Mouse (Mus musculus) cerebral cortex, adult 2 months (tissue): ENCODE results near the gene Igfbp2.

ENCODE experiments used
- WGBS: fragments of 180-500 bp; shearing (Covaris S2); methylation state at CpG from one replicate; pipeline ENCODE4 v1.1.7; 2018; 5-methylcytosine and 5-hydroxymethylcytosine counted together

The Igfbp2 gene

DNA sequence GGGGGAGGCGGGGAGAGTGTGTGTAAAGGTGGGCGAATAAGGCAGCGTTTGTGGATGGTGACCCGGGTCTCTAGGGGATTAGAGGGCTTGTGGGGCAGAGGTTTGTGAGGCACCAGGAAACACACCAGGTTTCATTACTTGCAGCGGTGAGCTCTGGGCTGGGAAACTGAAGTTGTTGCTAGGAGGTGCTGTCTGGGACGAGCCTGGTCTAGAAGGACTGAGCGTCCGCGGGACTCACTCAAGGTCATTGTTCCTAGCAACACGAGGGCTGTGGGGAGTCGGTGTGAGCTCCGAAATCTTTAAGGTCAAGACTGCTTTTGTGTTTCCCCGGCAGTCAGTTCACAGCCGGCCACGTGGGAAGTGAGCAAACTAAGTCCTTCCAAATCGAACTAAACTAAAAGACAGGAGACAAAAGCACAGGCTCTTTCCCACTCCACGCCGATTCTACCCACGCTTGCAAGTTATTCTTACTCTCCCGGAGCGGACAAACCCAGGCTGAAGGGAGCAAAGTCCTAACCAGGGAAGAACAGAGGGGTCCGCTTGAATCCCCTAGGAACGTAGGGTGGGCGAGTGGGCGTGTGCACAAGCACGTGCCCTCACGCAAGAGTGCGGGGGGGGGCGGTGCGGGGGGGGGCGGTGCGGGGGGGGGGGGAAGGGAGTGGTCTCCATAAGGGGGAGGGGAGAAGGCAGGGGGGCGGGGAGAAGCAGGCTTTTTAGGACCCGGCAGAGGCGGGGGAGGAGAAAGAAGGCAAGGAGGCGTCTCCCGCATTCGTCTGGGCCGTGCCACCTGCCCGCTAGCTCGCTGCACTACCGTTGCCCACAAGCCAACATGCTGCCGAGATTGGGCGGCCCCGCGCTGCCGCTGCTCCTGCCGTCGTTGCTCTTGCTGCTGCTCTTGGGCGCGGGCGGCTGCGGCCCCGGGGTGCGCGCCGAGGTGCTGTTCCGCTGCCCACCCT is at the start of gene Igfbp2:
TSS of gene Igfbp2 (plus strand) at position 753 of the 956 bp plus-strand sequence.
- WGBS, result 7% methylated on average over 52 of the region's 58 CpGs

DNA sequence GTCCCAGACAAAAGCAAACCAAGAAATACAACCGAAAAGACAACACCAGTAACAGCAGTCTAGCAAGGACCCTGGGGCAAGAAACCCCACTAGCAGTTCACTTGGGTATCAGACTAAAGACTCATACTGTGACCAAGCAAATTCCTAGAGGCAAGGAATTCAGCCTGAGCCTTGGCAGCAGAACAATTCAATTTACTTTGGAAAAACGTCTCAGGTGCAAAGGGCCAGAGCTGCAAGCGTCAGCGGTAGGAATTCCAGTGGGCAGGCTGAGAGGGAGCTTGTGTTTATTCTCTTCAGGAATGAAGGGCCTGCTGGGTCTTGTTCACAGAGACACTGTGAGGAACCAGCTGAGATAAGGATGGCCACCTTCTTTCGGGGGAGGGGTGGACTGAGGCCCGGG is 45.5 kb upstream of the Igfbp2 start:
- 59% methylated on average over 6 of the region's 6 CpGs for WGBS

GRCm38 (mm10) chr1:72780720-72781119 is 43.6 kb upstream of the Igfbp2 start:
- WGBS, result 68% methylated on average over 7 of the region's 7 CpGs

DNA sequence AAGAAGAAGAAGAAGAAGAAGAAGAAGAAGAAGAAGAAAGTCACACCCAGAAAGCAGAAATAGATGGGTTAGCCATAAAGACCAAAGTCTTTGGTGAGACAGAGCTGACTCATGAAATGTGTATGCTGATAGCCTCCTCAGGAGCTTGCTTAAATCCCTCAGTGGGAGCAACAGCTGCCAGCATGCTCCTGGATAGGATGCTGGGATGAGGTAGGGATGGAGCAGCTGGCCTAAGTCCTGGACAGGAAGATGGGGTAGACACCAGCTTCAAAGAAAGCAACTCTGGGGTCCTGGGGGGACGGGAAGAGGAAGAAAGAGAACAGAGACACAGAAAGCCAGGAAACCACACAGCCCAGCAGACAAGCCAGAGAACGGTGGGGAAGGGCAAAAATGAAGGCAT is 41.0 kb upstream of the Igfbp2 start:
- WGBS, result 68% methylated on average over 2 of the region's 2 CpGs

- WGBS, result 61% methylated on average over 7 of the region's 7 CpGs
These were observed 40.3 kb upstream of the Igfbp2 start for GRCm38 (mm10) chr1:72784018-72784417.

DNA sequence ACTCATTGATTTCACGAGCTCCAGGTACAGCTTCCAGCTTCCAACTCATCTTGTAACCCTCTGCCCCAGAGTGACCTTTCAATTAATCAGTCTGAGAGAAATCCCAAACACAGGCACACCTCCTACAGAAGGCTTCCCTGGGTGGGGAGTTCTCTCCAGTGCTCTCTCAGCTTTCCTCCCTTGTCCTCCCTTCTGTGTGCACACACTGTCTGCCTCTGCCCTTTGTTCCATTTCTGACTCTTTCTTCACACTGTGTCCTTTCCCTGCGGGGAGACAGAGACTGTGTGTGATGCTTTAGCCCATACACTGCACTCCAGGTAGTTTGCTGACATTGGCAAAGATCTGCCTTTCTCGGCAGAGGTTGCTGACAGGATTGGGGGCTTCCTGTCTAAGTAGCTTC is 33.6 kb upstream of the Igfbp2 start:
- WGBS, result 60% methylated on average over 3 of the region's 3 CpGs

DNA sequence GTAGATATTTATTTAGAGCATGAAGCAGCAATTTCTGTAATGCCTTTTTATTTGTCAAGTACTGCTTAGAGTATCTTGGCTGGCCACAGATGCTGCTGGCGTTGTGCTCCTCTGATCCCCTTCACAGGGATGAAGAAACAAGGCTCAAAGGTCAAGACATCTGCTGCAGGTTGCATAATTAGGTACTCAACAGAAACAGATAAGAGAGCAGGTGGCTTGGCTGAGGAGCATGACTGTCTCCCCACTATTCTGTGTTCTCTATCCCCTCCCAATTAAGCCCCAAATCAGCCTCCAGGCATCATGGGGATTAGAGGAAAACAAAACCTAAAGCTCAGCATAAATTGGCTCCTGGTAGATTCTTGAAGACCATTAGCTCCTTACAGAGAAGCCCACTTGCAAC is 32.0 kb upstream of the Igfbp2 start:
- WGBS, result 70% methylated on average over 1 of the region's 1 CpGs

DNA sequence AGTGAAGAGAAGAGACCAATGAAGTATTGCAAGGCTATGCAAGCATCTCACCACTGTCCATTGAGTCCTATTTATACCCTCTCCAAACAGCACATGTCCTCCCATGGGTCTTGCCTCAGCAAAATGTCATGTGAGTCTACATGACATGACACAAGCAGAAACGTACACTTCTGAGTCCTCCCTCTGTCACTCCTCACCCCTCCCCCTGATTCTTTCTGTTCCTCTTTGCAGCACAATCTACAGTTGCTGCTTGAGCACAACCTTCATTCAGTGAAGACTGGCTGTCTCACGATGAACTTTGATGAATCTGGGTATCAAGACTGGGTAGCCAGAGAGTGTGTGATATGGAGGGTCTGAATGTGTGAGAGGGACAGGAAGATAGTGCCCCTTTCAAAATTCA is 28.2 kb upstream of the Igfbp2 start:
- 88% methylated on average over 2 of the region's 2 CpGs for WGBS

DNA sequence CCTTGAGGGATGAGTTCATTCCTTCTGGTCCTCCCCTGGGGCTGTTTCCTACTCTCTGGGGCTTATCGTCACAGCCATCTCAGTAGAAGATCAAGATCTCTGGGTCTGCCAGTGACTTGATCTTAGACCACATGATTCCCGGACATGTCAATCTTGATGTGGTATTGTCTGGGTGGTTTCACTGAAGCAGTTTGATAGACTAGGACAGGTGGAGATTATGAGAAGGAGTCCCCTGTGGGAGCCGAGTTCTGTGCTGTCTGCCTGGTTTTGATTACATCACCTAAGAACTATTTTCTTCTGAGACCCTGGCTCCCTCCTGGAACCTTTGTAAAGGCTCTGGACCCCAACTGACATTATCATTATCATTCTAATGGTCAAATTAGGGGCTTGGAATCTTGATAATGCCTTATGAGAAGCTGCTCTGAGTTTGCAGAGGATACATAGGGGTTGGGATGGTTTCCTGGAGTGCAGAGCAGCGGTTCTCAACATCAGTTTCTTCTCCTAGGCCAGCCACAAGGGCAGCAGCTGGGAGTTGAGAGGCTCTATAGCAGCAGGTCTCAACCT is 27.1 kb upstream of the Igfbp2 start:
- 82% methylated on average over 4 of the region's 4 CpGs for WGBS

DNA sequence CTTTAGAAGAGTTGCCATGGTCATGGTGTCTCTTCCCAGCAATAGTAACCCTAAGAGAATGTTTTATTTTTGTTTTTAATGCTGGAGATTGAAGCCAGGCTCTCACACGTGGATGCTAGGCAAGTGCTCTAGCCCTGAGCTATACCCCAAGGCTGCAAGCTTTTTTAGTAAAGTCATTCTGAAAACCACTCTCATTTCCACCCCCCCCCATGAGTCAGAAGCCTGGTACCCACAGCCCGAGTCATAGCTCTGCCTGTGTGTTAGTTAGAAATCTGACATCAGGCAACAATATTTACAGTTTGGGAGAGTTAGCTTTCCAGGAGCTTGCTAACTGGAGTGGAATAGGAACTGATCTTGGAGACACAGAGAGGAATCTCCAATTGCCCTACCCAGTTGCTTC is 25.9 kb upstream of the Igfbp2 start:
- WGBS, result 37% methylated on average over 2 of the region's 2 CpGs

DNA sequence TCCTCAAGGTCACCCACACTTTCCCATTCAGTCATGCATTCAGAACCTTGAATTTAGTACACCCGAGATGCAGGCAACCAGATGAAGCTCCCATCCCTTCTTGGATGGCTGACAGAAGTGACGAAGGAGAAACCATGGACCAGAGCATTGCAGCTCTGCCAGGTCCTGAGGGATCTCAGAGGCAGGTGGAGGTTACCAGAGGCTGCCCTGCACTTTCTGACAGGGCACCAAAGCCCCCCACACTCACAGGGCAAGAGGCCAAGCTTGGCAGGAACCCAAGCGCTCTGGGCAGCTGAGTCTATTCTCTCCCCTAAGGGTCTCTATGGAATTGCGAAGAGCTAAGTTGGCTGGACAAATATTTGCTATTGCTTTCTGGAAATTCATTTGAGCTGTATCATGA is 20.3 kb upstream of the Igfbp2 start:
- WGBS, result 55% methylated on average over 4 of the region's 4 CpGs

- 66% methylated on average over 8 of the region's 8 CpGs for WGBS
These were observed 19.3 kb upstream of the Igfbp2 start for GRCm38 (mm10) chr1:72805037-72805436.

DNA sequence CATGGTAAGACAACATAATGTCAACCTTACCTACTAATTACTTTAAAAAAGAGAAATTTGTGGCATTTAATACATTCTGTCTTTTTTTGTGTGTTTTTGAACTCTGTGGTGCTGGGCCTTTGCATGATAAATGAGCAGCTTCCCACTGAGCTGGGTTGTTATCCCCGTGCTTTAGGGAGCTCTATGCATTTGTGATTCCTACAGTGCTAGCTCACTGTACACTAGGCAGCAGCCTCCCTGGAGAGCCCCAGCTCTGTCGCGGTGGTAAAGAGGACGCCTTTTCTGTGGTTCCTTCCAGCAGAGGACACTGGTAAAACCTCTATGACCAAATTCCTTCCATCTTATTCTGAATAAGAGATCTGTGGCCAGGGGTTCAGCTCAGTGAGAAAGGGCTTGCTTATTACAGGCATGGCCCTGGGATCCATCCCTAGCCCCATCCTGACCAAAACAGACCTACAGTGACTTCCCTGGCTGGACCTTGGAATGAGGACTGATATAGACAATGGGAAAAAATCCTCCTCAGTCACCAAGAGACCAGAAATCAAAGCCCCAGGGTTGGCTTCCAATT is 18.7 kb upstream of the Igfbp2 start:
- WGBS, result 76% methylated on average over 4 of the region's 4 CpGs

- 61% methylated on average over 11 of the region's 11 CpGs for WGBS
These were observed 18.2 kb upstream of the Igfbp2 start for GRCm38 (mm10) chr1:72806044-72806584.

DNA sequence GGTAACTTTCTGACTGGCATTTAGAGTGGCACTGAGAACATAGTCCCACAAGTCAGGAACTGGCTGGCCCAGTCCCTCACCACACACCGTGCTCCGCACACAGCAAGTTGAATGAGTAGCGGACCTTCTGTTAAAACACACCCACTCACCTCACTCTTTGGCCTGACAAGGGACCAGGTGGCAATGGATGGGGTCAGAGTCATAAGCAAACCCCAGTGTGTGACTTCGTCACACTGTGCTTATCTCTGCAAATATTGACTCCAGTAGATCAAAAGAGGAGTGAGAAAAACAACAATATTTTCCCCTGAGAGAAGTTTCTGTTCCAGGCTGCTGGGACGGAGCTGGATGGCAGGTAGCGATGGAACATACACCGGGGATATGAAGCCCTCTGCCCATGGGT is 15.0 kb upstream of the Igfbp2 start:
- 97% methylated on average over 7 of the region's 7 CpGs for WGBS

- 59% methylated on average over 7 of the region's 7 CpGs for WGBS
These were observed 14.2 kb upstream of the Igfbp2 start for GRCm38 (mm10) chr1:72809951-72810675.

DNA sequence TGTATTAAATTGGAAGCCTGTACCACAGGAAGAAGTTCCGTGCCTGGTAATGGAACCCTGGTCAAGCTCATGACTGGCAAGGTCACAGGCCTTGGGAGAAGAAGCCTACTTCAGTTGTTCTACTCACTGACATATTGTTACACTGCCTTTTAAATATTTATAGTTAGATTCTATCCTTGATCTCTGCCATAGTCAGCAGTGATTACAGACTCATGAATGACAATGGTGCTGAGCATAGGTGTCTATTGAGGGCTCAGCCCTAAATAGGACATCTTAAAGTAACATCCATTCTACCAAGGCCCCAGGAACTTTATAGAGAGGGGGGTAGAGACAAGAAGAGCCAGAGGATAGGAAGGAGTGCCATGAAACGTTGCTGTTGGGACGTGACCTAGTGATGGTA is 13.2 kb upstream of the Igfbp2 start:
- 93% methylated on average over 3 of the region's 3 CpGs for WGBS

GRCm38 (mm10) chr1:72813089-72813638 is 11.1 kb upstream of the Igfbp2 start:
- 78% methylated on average over 5 of the region's 5 CpGs for WGBS

DNA sequence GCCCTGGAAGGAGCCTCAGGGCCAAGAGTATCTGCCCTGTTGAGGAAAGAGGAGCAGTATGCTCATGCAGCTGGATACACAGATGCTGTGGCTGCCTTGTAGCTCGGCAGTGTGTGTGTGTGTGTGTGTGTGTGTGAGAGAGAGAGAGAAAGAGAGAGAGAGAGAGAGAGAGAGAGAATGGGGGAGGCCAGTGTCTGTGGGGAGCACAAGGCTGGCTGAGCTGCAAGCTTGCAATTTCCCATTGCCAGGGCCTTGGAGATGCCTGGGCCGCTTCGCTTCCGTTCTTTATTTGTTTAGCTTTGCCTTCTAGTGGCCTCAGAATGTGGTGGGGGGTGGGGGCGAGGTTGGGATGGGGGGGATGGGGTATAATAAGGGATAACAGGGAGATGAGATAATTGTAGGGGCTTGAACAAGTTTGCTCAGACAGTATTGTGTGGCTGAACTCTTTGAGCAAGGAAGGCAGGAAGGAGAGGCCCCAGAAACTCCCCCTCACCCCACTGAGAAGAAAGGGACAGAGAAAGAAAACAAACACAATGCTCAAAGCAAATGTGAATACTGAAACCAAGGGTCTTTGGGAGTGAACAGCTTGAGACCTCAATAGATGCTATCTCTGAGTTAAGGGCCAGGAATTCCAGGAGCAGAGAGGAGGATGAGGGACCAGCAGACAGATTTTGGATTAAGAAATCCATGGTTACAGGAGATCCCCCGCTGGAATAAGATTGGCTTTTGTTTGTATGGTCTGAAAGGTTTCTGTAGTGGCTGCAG is 10.5 kb upstream of the Igfbp2 start:
- 57% methylated on average over 6 of the region's 6 CpGs for WGBS

DNA sequence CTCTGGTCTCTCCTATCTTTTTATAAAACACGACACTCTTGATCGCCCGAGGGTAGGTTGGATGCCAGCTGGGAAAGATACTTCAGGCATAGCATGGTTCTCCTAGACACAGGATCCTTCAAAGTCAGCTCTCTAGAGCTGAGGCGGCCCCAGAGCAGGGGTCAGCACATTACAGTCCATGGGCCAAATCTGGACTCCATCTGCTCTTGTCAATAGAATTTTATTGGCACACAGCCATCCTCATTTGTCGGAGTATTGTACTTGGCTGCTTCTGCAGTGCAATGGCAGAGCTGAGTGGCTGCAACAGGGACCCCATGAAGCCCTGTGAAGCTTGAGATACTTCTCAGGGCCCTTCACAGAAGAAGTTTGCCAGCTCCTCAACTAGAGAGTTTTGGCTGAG is 9.1 kb upstream of the Igfbp2 start:
- WGBS, result 60% methylated on average over 5 of the region's 5 CpGs

- 89% methylated on average over 3 of the region's 3 CpGs for WGBS
These were observed 8.7 kb upstream of the Igfbp2 start for GRCm38 (mm10) chr1:72815616-72816015.
